Mouse (Mus musculus) heart, adult 2 months (tissue): ENCODE measurements around the gene Mael.

ENCODE experiments used
- CTCF ChIP-seq: fragments of 200-600 bp; IDR thresholded peaks from 2 replicates; pipeline ENCODE4 v1.8.1; 2022; ENCODE audit warnings: antibody characterized with exemption, mild to moderate bottlenecking, moderate library complexity
- EP300 ChIP-seq: fragments of 200-500 bp; IDR thresholded peaks from 2 replicates; pipeline ENCODE4 v1.6.1; 2011; ENCODE audit warnings: low read depth, low read length, control low read depth; ENCODE audit not compliant: insufficient read depth

DNA sequence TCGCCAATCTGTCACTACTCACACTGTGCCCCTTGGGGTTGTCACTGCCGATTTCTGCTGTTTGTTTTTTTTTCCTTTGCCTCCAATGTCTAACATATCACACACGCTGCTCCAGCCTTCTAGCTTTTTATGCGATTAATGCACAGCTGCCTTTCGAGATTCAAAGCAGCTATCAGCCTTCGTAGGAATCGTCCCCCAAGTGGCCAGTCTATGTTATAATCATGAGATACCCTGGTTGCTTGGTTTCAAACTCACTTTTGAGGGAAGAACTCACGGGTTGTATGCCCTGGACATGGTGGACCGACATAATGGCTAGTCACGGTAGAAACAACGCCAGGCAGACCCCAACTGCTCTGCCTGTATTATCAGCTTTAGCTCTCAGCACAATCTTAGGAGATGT, 87.2 kb downstream of the Mael start:
- TF ChIP-seq CTCF (no peak), EP300 (no peak)
